Mouse (Mus musculus) naive thymus-derived CD4-positive, alpha-beta T cell, adult 2 months (primary cell): ENCODE measurements around the gene Atp6ap1.

ENCODE experiments used
- DNase-seq: peaks from one replicate; pipeline ENCODE4 v3.0.0-alpha.2; 2011; ENCODE audit warnings: low read depth

Gene Atp6ap1

GRCm38 (mm10) chrX:74304867-74305700, 8.2 kb downstream of the Atp6ap1 start, which contains the start of gene Gdi1:
Gdi1 (plus strand) TSS chrX:74304998.
- DNase-seq = peak; percentile 91

GRCm38 (mm10) chrX:74312540-74313464, 15.9 kb downstream of the Atp6ap1 start, which contains the start of gene Fam50a:
Fam50a (plus strand) TSS chrX:74313033.
- peak; percentile 91 for DNase-seq

GRCm38 (mm10) chrX:74328725-74329161, 31.8 kb downstream of the Atp6ap1 start, which contains the start of gene Plxna3:
Plxna3 (plus strand) TSS chrX:74329066.
- peak; percentile 68 for DNase-seq

GRCm38 (mm10) chrX:74329215-74329671, 32.3 kb downstream of the Atp6ap1 start:
- peak; percentile 17 for DNase-seq

- DNase-seq = no peak
Measured at GRCm38 (mm10) chrX:74330166-74330930, 33.5 kb downstream of the Atp6ap1 start.

- peak; percentile 12 for DNase-seq
Measured at GRCm38 (mm10) chrX:74352645-74353466, 56.0 kb downstream of the Atp6ap1 start.

- DNase-seq = peak; percentile 84
Measured at GRCm38 (mm10) chrX:74353467-74353770, 56.5 kb downstream of the Atp6ap1 start, which contains the start of gene Lage3. Lage3 (minus strand) TSS chrX:74353618.
